In genomic region chr11:101881185-101881584, GRCm38 (mm10) we compare ENCODE assay signal across 8 mouse cellular contexts. TPM values are rescaled to one million over a fixed set of nuclear protein-coding genes. Genes with fewer than 3 reads are reported as not detected.
DNase-seq lines count a peak whose midpoint lies in the region; ATAC-seq lines count a peak whose summit lies in the region.

No protein-coding gene starts in this region.

- ATAC-seq in heart, embryonic 12.5 days (ENCODE audit: insufficient number of reproducible peaks, low FRiP score) = no peak
- ATAC-seq in midbrain, embryonic 13.5 days = no peak
- ATAC-seq in stomach, embryonic 14.5 days (ENCODE audit: insufficient number of reproducible peaks, insufficient read depth, low FRiP score, low read depth) = no peak

- H3K9ac ChIP-seq in heart, embryonic 12.5 days = peak overlapping the region; percentile 76
- no peak overlapping the region for H3K9ac ChIP-seq in midbrain, embryonic 13.5 days (replicated peaks)
- H3K9ac ChIP-seq in stomach, embryonic 14.5 days (replicated peaks; ENCODE audit: low read depth, low read length) = no peak overlapping the region

- H3K4me1 ChIP-seq in heart, embryonic 12.5 days (replicated peaks) = peaks cover 75% of the 10 kb centered on the region
- H3K4me1 ChIP-seq in midbrain, embryonic 10.5 days = peaks cover 57% of the 10 kb centered on the region
- peaks cover 39% of the 10 kb centered on the region for H3K4me1 ChIP-seq in midbrain, embryonic 13.5 days (replicated peaks)
- H3K4me1 ChIP-seq in stomach, embryonic 14.5 days (ENCODE audit: control insufficient read depth, insufficient read depth, low read length) = peaks cover 46% of the 10 kb centered on the region

- peak overlapping the region; percentile 74 for H3K4me2 ChIP-seq in heart, embryonic 12.5 days
- H3K4me2 ChIP-seq in midbrain, embryonic 13.5 days (replicated peaks) = no peak overlapping the region
- H3K4me2 ChIP-seq in stomach, embryonic 14.5 days (replicated peaks; ENCODE audit: low read depth, low read length) = peak overlapping the region; percentile 49

- no peaks in the 10 kb centered on the region for H3K36me3 ChIP-seq in heart, embryonic 12.5 days
- no peaks in the 10 kb centered on the region for H3K36me3 ChIP-seq in midbrain, embryonic 10.5 days
- H3K36me3 ChIP-seq in midbrain, embryonic 13.5 days = no peaks in the 10 kb centered on the region
- no peaks in the 10 kb centered on the region for H3K36me3 ChIP-seq in stomach, embryonic 14.5 days (ENCODE audit: control insufficient read depth, insufficient read depth, low read length)

- intact Hi-C loops in heart, postnatal 36 days (cut with DNase I) = loop anchor here (1.0 to 2.0 kb wide), 2 partner anchors 25 to 60 kb away; no protein-coding TSS in a partner anchor

- no peak for DNase-seq in heart, postnatal 36 days
- no peak for DNase-seq in midbrain, embryonic 10.5 days (ENCODE audit: low spot score)
- DNase-seq in large intestine, adult 2 months (ENCODE audit: low read depth, low spot score) = peak; percentile 54
- no peak for DNase-seq in cerebellum, postnatal 14 days
- DNase-seq in ovary, postnatal 36 days (ENCODE audit: low spot score) = no peak

- peak overlapping the region; percentile 78 for H3K27ac ChIP-seq in heart, embryonic 12.5 days (ENCODE audit: poor library complexity, severe bottlenecking)
- peak overlapping the region; percentile 83; the same call in 1 of the 2 replicates for H3K27ac ChIP-seq in midbrain, embryonic 10.5 days (replicated peaks)
- no peak overlapping the region for H3K27ac ChIP-seq in midbrain, embryonic 13.5 days
- peak overlapping the region; percentile 82 for H3K27ac ChIP-seq in stomach, embryonic 14.5 days (ENCODE audit: low read length)

- no peaks in the 10 kb centered on the region for H3K27me3 ChIP-seq in heart, embryonic 12.5 days (replicated peaks)
- peaks cover 30% of the 10 kb centered on the region for H3K27me3 ChIP-seq in midbrain, embryonic 10.5 days (ENCODE audit: low read depth, poor library complexity, severe bottlenecking)
- 0 out of 2 replicates have a peak, but pooled peaks cover 6% of the 10 kb centered on the region for H3K27me3 ChIP-seq in midbrain, embryonic 13.5 days
- no peaks in the 10 kb centered on the region for H3K27me3 ChIP-seq in stomach, embryonic 14.5 days (ENCODE audit: control insufficient read depth, insufficient read depth, low read length)

- H3K4me3 ChIP-seq in heart, embryonic 12.5 days = peak overlapping the region; percentile 42; the same call in 1 of the 2 replicates
- H3K4me3 ChIP-seq in midbrain, embryonic 10.5 days = peak overlapping the region; percentile 52
- no peak overlapping the region for H3K4me3 ChIP-seq in midbrain, embryonic 13.5 days (replicated peaks)
- H3K4me3 ChIP-seq in stomach, embryonic 14.5 days (ENCODE audit: low read depth, low read length) = no peak overlapping the region

- WGBS in heart, embryonic 12.5 days = 46% methylated on average over 7 of the region's 7 CpGs
- WGBS in midbrain, embryonic 10.5 days = 67% methylated on average over 7 of the region's 7 CpGs
- WGBS in midbrain, embryonic 13.5 days = 65% methylated on average over 7 of the region's 7 CpGs
- WGBS in large intestine, adult 2 months = 8% methylated on average over 7 of the region's 7 CpGs
- WGBS in stomach, embryonic 14.5 days = 26% methylated on average over 7 of the region's 7 CpGs

- no peaks in the 10 kb centered on the region for H3K9me3 ChIP-seq in heart, embryonic 12.5 days (replicated peaks)
- no peaks in the 10 kb centered on the region for H3K9me3 ChIP-seq in midbrain, embryonic 10.5 days (replicated peaks)
- no peaks in the 10 kb centered on the region for H3K9me3 ChIP-seq in midbrain, embryonic 13.5 days
- no peaks in the 10 kb centered on the region for H3K9me3 ChIP-seq in stomach, embryonic 14.5 days (ENCODE audit: control insufficient read depth, low read depth, low read length)

RNA-seq across cellular contexts. Expression of gene Meox1, which starts 13.0 kb away (rescaled TPM):
- 22.7 and 24.1 TPM in 2 replicates for polyA plus RNA-seq in heart, embryonic 12.5 days (2016; fragmentation: Nextera tagmentation; extraction: Ambion mirVana)
- 1 to 10 TPM; 6.9 to 8.0 TPM for total RNA-seq in heart, postnatal 36 days (2021)
- polyA plus RNA-seq in midbrain, embryonic 10.5 days (2016; fragmentation: Nextera tagmentation; extraction: Ambion mirVana) = 0.11 and 0.30 TPM in 2 replicates
- 0.12 and 0.13 TPM in 2 replicates for polyA plus RNA-seq in midbrain, embryonic 13.5 days (2015; fragmentation: Nextera tagmentation; extraction: Ambion mirVana)
- 1.6 and 1.8 TPM in 2 replicates for polyA plus RNA-seq in large intestine, adult 2 months (2012; rRNA removed)
- 5.2 and 5.6 TPM in 2 replicates for polyA plus RNA-seq in stomach, embryonic 14.5 days (2014; fragmentation: Nextera tagmentation; extraction: Ambion mirVana)

Comparison
In these comparisons a context has a peak if more than half of its experiments do, and no peak if none do; other contexts are left out.
1. H3K4me3 ChIP-seq: peak in heart, embryonic 12.5 days (single experiment) and midbrain, embryonic 10.5 days (single experiment); none in midbrain, embryonic 13.5 days (single experiment) and stomach, embryonic 14.5 days (single experiment).